Mouse (Mus musculus): ENCODE data around the gene Gm3043.
"Not testable (repeated sequence)": the region's sequence is repeated elsewhere in the genome, so short reads cannot be mapped to it uniquely, and the experiment has no call there.

Gene Gm3043

GRCm38 (mm10) chr14:3688483-3688882 is at the start of gene Gm3043:
Gene Gm3043, plus strand, starts transcription at chr14:3688783.
- not testable (repeated sequence) for DNase-seq (ENCODE audit: low spot score)

GRCm38 (mm10) chr14:3651730-3652129 is 36.9 kb upstream of the Gm3043 start, which contains the start of gene Gm3020:
Gene Gm3020, plus strand, starts transcription at chr14:3652030.
- not testable (repeated sequence) for DNase-seq (ENCODE audit: low spot score)

Measured in spleen, adult 12 weeks (tissue).